Mouse (Mus musculus): Measurements from ENCODE around the gene Palld.

DNA sequence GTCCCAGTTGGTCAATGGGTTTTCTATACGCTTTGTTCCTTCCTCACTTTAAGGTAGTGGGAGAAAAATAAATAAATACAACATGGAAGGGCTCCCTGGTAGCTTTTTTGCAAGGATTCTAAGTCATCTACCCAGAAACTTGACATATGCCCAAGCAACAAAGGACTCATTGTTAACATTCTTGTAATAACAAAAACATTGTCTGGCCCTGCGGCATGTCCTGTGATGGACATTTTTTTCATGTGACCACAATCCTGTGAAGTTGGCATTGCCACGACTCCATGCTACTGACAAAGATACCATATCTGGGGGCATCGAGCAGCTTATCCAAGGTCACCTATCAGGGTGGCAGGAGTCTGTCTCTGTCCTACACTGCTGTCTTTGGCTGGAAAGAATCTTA lies 232.1 kb downstream of the Palld start:
- TF ChIP-seq CTCF (conservative IDR thresholded peaks at IDR 0.05; ENCODE audit: low read length) (no peak), POU5F1 (IDR thresholded peaks at IDR 0.05; ENCODE audit: borderline replicate concordance, low read length) (no peak), NANOG (IDR thresholded peaks at IDR 0.05; ENCODE audit: borderline replicate concordance, low read length) (no peak)

Measured in E14TG2a.4 (cell line).